Mouse (Mus musculus): ENCODE measurements around the gene Scimp.

DNA sequence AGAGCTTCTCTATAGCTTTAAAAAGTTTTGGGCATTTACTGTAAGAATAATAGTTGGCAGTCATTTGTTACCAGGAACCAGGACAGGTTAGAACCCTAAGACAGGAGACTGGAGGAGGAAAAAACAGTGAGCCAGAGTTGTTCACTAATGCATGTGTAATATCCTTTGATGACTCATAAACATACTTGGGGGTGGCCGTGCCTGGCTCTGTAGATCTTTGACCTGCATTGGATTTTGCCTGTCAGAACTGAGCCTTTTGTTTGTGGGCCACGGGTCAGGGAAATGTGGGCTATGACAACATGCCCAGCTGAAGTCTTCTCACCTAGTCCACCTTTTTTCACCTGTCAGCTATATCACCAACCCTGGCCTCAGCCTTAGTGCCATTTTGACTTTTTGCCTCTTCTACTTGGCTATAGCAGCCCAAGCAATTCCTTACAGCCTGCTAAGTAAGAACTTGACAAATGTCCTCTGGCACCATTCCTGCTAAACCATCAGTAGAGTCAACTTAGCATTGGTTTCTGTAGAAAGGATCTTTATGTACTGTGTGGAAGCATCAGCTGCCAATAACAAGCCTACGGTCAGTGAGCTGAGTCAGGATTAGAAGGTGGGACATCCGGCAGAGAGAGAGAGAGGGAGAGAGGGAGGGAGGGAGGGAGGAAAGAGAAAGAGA, 64.4 kb downstream of the Scimp start:
- TF ChIP-seq CTCF (IDR thresholded peaks at IDR 0.05) (no peak), EP300 (IDR thresholded peaks at IDR 0.05; ENCODE audit: insufficient read depth, low read depth, low read length) (no peak)
